Mouse (Mus musculus) cerebellum, adult 2 months (tissue): ENCODE results near the gene Arpc4. TPM values are rescaled to one million over a fixed set of nuclear protein-coding genes. Genes with fewer than 3 reads are reported as not detected.

ENCODE experiments used
- DNase-seq, 2 experiments: peaks; one replicate each; pipeline ENCODE4 v3.0.0; 2021
- H3K27ac ChIP-seq: fragments of 200-500 bp; 2 replicates; pipeline ENCODE4 v1.5.1; 2012; ENCODE audit warnings: low read length, control low read depth, inconsistent platforms; ENCODE audit not compliant: insufficient read depth
- H3K27me3 ChIP-seq: fragments of 200-500 bp; 2 replicates; pipeline ENCODE4 v1.6.1; 2012; ENCODE audit warnings: inconsistent platforms, mild to moderate bottlenecking, low read length, moderate library complexity; ENCODE audit not compliant: control insufficient read depth, insufficient read depth
- H3K4me1 ChIP-seq: fragments of 200-500 bp; 2 replicates; pipeline ENCODE4 v1.6.1; 2011; ENCODE audit warnings: low read length; ENCODE audit not compliant: control insufficient read depth, insufficient read depth
- H3K4me3 ChIP-seq: fragments of 200-500 bp; replicated peaks from 2 replicates; pipeline ENCODE3; 2011; ENCODE audit warnings: mild to moderate bottlenecking, low read depth, low read length, control low read depth; ENCODE audit not compliant: insufficient read depth
- CTCF ChIP-seq: fragments of 200-500 bp; IDR thresholded peaks from 2 replicates; pipeline ENCODE4 v1.5.1; 2011; ENCODE audit warnings: low read depth, mild to moderate bottlenecking, control low read depth, low read length, moderate library complexity, borderline replicate concordance; ENCODE audit not compliant: insufficient read depth
- POLR2A ChIP-seq: fragments of 200-500 bp; IDR thresholded peaks from 2 replicates; pipeline ENCODE4 v1.6.1; 2011; ENCODE audit warnings: low read length, control low read depth, borderline replicate concordance; ENCODE audit not compliant: insufficient read depth
- WGBS: fragments of 180-500 bp; shearing (Covaris S2); methylation state at CpG from one replicate; pipeline ENCODE4 v1.1.7; 2018; 5-methylcytosine and 5-hydroxymethylcytosine counted together
- polyA plus RNA-seq: library from polyadenylated mRNA; depleted of rRNA; stranded (reverse); fragments of >200 nt; gene quantifications from 2 replicates; pipeline ENCODE4 v1.2.3, GENCODE M21; 2012

The Arpc4 gene
- polyA plus RNA-seq, 1 experiment: 152 TPM

DNA sequence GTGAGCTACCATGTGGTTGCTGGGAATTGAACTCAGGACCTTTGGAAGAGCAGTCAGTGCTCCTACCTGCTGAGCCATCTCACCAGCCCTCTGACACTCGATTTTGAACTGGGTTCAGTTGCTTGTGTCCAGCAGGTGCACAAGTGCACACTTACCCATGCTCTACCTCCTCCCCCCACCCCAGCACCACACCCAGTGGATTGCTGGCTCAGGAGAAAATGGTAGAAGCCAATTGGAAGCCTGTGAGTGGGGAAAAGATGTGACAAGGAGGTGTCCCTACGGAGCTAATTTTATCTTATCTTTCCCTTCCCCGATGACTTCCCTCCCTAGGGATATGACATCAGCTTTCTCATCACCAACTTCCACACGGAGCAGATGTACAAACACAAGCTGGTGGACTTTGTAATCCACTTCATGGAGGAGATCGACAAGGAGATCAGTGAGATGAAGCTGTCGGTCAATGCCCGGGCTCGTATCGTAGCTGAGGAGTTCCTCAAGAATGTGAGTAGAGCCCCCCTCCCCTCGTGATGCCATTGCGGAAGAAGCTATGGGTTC is 7.3 kb downstream of the Arpc4 start:
- TF ChIP-seq CTCF (no peak), POLR2A (no peak)
- H3K27me3 ChIP-seq: no peaks in the 10 kb centered on the region
- DNase-seq: no peak
- WGBS: 55% methylated on average over 11 of the region's 11 CpGs
- peaks cover 3% of the 10 kb centered on the region for H3K4me1 ChIP-seq
- no peak overlapping the region for H3K4me3 ChIP-seq
- H3K27ac ChIP-seq: peak overlapping the region; percentile 63; the same call in 1 of the 2 replicates

DNA sequence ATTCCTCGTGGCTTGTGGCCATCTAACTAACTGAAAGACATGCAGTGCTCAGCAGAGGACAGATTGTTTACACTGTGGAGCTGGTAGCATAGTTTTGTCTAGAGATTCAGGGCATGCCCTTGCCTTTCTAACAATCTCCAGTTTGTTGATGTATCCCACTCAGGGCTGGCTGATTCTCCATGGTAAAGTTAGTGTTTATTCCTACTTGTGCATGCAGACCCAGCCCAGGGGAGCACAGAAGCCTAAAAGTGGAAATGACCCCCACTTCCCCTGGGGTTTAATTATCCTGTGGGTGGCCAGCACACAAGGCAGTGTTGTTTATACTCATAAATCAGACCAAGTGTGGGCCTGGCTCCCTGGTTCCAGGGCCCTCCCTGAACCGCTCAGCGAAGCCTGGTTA is 8.1 kb downstream of the Arpc4 start:
- H3K27me3 ChIP-seq: no peaks in the 10 kb centered on the region
- H3K4me1 ChIP-seq: peaks cover 3% of the 10 kb centered on the region
- TF ChIP-seq CTCF (no peak), POLR2A (no peak)
- WGBS: 67% methylated on average over 3 of the region's 3 CpGs
- H3K4me3 ChIP-seq: no peak overlapping the region
- H3K27ac ChIP-seq: no peak overlapping the region
- peak in 1 of 2 experiments; percentile 36 for DNase-seq

DNA sequence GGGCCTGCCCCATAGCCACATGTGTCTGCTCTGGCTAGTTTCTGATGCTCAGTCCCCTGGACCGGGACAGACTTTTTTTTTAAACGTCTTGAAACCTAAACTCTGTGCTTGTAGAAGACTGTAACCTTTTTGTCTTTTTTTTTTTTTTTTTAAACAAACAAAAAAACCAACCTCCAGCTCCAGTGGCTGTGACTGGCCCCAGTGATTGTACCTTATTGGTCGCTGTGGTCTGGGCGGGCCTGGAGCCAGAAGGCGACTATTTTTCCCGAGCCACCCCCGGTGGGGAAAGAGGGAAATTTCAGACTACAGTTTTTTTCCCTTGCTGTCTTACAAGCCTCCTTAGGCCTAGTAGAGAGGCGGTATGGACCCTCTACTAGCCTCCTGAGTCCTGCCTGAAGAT is 11.0 kb downstream of the Arpc4 start, which contains the start of gene Ttll3:
Gene Ttll3 (plus strand): TSS at position 301 of the 400 bp plus-strand sequence.
- no peak for DNase-seq
- Histone ChIP-seq H3K27ac (no peak within 1 kb of the TSS), H3K4me1 (peaks cover 3% of the 10 kb centered on the region), H3K4me3 (no peak within 1 kb of the TSS), H3K27me3 (no peaks in the 10 kb centered on the region)
- 64% methylated on average over 8 of the region's 8 CpGs for WGBS
- TF ChIP-seq POLR2A: no peak
- no peak for TF ChIP-seq CTCF

DNA sequence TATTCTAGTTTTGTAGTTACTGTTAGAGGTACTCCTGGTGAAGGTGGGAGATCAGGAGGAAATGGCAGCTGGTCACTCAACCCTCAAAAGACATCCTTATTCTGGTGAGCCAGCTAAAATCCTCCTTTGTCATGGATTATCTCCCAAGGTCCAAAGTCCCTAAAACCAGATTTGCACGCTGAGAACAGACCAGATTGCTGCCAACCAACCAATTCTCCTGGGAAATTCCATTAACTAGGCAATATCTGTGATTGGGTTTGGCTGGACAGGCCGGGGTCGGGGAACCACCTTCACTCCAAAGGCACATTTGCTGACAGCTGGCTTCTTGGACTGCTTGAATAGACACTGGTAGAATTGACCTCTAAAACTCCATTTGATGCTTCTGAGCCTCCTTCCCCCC is 12.8 kb downstream of the Arpc4 start:
- TF ChIP-seq POLR2A: no peak
- no peak for TF ChIP-seq CTCF
- Histone ChIP-seq H3K4me1 (peaks cover 3% of the 10 kb centered on the region), H3K4me3 (no peak overlapping the region), H3K27me3 (no peaks in the 10 kb centered on the region), H3K27ac (no peak overlapping the region)
- no peak for DNase-seq
- 49% methylated on average over 3 of the region's 3 CpGs for WGBS

DNA sequence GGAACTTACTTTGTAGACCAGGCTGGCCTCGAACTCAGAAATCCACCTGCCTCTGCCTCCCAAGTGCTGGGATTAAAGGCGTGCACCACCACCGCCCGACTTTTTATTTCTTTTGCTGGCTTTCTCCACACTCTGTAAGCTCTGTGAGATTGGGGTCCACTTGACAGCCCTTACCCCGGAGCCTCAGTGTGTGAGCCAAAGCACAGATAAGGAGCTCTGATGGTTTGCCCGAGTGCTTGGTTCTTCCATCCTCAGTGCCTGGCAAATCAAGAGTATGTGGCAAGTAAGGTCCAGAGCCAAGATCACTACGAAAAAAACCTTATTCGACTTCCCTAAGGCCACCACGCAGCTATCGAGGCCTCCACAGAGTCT is 14.1 kb downstream of the Arpc4 start:
- 18% methylated on average over 10 of the region's 10 CpGs for WGBS
- peak overlapping the region; percentile 28 for H3K4me3 ChIP-seq
- peaks cover 3% of the 10 kb centered on the region; the same call in 1 of the 2 replicates for H3K4me1 ChIP-seq
- no peaks in the 10 kb centered on the region for H3K27me3 ChIP-seq
- no peak overlapping the region for H3K27ac ChIP-seq
- TF ChIP-seq POLR2A: no peak
- no peak for TF ChIP-seq CTCF
- no peak for DNase-seq

DNA sequence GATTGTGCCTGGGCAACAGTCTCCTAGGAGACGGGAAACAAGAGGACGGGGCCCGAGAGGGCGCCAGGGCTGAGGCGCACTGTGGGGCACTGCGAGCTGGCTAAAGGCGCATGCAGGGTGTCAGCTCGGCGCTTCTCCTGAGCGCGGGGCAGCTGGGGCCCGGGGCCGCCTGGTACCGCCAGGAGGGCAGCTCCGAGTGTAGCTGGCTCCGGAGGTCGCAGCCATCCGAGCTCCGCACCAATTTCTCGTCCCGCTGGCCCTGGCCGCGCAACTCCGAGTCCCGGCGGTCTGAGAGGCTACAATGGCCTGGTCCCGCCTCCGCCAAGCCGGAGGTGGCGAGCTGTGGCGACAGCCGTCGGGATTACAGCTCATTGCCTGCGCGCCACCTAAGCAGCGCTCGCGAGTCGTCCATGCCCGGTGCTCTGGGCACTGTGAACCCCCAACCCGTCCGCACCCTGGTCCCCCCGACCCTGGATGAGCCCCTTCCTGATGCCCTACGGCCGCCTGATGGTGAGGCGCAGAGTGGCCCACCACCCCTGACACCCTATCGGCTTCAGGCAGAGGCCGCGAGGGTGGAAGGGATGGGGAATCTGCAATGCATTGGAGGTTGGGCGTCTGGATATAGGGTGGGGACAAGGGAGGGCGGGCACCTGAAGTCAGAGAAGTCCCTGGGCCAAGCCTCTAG is 14.6 kb downstream of the Arpc4 start:
- H3K27me3 ChIP-seq: no peaks in the 10 kb centered on the region
- no peak overlapping the region for H3K27ac ChIP-seq
- peak; percentile 54 to 65 for DNase-seq
- TF ChIP-seq CTCF: no peak
- TF ChIP-seq POLR2A: no peak
- peak overlapping the region; percentile 28 for H3K4me3 ChIP-seq
- 3% methylated on average over 51 of the region's 51 CpGs for WGBS
- H3K4me1 ChIP-seq: peaks cover 1% of the 10 kb centered on the region; the same call in 1 of the 2 replicates

DNA sequence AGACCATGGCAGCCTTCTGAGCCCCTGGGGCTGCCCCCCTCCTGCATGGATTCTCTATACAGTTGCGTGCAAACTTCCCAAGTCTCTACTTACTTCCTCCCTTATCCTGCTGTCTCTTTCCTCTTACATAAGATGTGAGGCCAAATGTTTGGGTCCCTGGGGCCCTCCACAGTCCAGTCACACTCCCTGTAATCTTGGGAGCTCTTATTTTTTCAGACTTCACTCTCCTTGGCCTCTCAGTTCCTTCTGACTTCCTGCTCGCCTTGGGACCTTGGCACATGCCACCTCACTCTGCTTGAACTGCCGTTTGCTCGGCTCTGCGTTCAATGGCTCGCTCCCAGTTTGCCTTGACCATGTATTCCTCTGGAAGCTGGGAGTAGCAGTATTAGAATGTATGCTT is 16.0 kb downstream of the Arpc4 start:
- TF ChIP-seq POLR2A: no peak
- Histone ChIP-seq H3K4me1 (no peaks in the 10 kb centered on the region), H3K27me3 (no peaks in the 10 kb centered on the region), H3K4me3 (no peak overlapping the region), H3K27ac (no peak overlapping the region)
- WGBS: 72% methylated on average over 6 of the region's 6 CpGs
- DNase-seq: no peak

DNA sequence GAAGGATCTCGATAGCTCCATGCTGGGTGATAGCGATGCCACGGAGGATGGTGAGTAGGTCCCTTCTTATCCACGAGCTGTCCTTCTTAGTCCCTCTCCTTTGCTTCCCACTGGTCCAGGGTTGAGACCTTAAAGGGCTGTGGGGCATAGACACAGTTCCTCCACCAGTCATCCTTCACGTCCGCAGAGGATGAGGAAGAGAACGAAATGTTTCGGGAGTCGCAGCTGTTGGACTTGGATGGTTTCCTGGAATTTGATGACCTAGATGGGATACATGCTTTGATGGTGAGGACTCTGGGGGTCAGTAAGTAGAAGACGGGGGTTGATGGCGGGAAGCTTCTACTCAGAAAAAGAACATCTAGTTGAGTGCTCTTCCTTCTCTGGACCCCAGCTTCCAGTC is 16.9 kb downstream of the Arpc4 start:
- no peak overlapping the region for H3K4me3 ChIP-seq
- H3K27ac ChIP-seq: no peak overlapping the region
- DNase-seq: no peak
- 79% methylated on average over 11 of the region's 11 CpGs for WGBS
- TF ChIP-seq CTCF: no peak
- TF ChIP-seq POLR2A: no peak
- H3K4me1 ChIP-seq: no peaks in the 10 kb centered on the region
- H3K27me3 ChIP-seq: no peaks in the 10 kb centered on the region
